Mouse (Mus musculus) lung, postnatal 10 days (tissue): ENCODE results near the gene Speg.

Experiments used
- DNase-seq: peaks from one replicate; pipeline ENCODE4 v3.0.0; 2021

The Speg gene

DNA sequence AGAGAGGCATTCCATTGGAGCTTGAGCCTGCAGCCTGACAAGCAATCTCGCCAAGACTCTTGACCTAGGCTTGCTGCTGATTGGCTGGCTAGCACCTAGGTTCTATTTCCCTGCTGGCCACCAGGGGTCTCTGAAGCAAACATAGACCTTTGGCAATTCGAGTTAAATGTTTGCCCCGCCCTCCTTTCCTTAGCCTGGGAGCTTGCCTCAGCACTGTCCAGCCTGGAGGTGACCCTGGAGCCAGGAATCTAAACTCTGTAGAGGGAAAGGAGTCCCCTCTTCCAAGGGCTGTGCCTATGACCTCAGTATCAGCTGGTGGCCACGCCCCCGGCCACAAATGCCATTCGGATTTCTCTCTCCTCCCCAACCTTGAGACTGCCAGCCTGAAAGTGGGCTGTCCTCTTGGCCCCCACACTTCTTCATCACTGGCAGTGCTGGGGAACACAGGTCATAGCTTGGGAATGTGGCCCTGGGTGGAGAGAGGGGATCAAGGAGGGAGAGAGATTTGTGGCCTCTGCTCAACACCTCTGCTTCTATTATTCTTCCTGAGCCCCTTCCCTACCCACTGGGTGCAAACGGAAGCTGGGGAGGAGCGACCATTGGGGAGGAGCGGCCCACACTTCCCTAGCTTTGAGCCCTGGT lies 23.8 kb downstream of the Speg start:
- peak; percentile 94 for DNase-seq

DNA sequence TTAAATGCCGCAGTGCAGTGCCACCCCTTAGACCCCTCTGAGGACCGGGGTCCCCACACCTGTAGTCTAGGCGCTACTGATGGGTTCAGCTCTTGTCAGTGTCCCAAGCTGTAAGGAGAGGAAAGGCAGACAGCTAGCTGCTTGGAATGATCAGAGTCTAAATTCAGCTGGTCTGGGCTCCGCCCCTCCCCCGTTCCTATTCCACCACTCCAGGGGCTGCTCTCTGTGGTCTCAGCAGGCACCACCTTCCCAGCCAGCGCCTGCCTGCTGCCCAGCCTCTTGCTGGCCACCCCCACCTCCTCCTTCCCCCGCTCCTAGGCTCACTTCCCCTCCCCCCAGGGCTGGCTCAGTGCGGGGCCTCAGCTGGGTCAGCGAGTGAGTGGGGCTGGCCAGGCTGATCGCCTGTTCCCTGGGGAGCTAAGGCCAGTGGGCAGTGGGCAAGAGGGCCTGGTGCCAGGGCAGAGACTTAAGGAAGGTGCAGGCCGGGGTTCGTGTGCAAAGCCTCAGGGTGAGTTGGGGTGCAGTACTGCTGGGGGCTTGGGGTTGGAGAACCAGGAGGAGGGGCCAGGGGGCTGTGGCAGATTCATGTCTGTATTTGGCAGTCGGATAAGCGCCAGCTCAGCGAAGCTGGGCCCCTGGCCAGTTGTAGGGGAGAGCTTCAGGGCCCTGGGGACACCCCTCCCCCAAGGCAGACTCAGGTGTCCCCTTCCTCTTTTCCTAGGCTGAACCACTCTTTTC lies 24.8 kb downstream of the Speg start:
- DNase-seq: peak; percentile 91

DNA sequence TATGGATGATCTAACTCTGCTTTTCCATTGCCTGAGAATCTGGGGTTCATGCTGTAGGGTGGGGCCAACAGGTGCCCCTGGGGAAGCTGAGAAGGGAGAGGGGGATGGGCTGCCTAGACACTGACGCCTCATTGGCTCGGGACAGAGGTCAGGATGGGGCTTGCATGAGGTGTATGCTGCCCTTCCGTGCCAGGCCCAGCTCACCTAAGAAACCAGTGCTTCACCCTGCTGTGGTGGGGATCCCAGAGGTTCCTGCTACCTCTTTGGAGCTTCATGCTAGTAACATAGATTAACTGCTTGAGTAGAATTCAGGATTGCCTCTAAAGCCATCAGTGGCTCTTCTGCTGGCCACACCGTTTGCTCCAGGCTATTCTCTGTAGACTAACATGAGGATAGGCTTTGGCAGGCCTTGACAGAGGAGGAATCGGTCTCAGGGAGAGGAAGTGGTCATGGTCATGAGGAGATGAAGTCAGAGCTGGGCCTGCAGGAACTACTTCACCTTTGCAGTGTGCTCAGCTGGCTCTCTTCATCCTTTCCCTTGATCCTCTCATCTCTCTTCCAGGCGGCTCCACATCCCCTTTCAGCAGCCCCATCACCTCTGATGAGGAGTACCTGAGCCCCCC lies 25.5 kb downstream of the Speg start:
- no peak for DNase-seq

DNA sequence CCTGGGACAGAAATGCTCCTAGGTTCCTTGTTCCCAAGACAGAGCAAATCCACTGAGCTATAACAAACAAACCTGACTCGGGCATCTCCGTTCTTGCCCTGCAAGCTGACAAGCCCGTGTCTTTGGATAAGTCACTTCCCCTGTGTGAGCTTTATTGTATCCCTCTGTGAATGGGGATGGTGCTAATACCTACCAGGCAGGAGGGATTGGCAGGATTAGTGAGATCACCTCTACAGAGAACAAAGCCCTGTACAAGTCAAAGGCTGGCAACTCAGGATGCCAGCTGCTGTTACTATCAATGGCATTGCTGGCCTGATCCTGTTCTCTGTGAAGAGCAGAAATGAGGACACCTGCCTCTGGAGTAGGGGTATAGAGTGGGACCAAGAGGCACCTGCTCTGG lies 30.4 kb downstream of the Speg start:
- no peak for DNase-seq

DNA sequence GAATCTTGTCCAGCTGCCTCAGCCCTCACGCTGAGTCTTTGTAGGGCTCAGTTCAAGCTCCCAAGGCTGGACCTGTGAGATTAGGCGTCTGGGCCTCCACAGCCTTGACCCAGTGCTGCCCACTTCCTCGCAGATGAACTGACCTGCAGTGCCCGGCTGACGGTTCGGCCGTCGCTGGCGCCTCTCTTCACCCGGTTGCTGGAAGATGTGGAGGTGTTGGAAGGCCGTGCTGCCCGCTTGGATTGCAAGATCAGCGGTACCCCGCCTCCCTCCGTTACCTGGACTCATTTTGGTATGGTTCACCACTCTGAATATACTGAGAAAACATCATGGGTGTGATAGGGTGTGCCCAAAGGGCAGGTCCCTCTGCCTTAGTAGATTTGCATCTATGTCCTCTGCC lies 31.1 kb downstream of the Speg start:
- no peak for DNase-seq

DNA sequence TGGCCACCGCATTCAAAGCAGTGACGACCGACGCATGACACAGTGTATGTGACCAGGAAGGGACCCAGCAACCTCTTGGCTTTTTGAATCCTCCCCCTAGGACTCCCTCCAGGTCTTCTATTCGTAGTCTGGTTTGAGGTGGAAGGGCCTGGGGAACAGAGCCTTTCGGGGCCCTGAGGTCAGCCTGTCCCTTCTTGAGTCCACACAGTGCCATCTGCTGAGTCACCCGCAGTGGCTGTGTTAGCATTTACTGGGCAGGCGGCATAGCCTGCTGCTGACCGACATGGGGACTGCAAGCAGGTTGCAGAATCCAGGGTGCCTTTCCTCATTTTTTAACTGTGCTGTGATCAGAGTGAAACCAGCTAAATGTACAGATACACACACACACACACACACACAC lies 32.0 kb downstream of the Speg start:
- no peak for DNase-seq

DNA sequence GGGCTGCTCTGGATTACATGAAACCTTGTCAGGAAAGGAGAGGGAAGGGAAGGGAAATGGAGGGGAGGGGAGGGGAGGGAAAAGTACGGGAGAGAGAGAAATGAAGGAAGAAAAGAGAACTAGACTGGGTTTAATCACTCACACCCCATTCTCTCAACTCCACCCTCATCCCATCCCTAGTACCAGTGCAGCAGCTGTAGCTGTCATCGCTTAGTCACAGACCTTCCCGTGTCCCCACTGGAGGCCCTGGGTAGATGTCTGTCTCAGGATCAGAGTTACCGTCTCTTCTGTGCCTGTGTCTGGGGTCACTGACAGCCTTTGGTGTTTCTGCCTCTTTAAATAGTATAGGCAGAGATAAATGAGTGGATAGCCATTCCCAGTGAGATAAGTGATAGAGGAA lies 33.1 kb downstream of the Speg start:
- DNase-seq: no peak

DNA sequence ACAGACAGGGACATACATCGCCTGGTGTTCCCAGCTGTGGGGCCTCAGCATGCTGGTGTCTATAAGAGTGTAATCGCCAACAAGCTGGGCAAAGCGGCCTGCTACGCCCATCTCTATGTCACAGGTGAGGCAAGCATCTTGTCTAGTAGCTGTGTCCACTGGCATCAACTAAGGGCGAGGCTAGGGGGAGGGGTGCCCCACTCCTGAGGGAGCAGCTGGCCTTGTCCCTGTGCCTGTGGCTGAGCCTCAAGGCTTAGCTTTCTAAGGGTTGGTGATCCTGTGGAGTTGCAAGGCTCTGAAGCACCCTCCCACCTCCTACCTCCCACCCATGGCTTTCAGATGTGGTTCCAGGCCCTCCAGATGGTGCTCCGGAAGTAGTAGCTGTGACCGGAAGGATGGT lies 34.9 kb downstream of the Speg start:
- DNase-seq: no peak

DNA sequence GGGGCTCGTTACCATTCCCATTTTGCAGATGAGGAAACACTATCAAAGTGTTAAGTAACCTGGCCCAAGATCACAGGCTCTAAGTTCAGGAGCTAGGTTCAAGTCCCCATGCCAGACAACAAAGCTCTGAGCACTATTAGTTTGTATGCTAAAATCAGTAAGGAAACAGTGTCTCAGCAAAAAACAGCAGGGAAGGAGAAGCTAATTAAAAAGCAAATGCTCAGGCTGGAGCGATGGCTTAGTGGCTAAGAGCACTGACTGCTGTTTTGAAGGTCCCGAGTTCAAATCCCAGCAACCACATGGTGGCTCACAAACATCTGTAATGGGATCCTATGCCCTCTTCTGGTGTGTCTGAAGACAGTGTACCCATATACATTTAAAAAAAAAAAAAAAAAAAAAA lies 37.1 kb downstream of the Speg start:
- no peak for DNase-seq

DNA sequence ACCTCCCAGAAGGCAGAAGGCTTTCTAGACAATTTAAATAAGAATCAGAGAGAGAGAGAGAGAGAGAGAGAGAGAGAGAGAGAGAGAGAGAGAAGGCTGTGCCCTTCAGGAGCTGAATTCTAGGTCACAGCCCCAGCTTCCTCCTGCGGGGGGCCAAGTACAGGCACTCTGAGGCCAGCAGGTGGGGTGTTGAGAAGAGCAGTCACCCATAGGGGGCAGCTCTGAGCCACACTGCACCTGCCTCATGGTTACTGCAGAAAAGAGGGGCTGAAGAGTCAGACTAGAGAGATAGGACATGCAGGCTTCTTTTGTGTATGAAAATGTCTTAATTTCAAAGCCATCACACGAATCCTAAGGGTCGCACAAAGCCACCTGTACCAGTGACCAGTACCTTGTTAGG lies 38.7 kb downstream of the Speg start:
- no peak for DNase-seq

DNA sequence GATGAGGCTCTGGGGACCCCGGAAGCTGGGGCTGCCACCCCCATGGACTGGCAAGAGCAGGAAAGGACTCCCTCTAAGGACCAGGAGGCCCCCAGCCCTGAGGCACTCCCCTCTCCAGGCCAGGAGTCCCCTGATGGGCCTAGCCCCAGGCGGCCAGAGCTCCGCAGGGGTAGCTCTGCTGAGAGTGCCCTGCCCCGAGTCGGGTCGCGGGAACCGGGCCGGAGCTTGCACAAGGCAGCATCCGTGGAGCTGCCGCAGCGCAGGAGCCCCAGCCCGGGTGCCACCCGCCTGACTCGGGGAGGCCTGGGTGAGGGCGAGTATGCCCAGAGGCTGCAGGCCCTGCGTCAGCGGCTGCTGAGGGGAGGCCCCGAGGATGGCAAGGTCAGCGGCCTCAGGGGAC lies 46.7 kb downstream of the Speg start:
- DNase-seq: no peak

DNA sequence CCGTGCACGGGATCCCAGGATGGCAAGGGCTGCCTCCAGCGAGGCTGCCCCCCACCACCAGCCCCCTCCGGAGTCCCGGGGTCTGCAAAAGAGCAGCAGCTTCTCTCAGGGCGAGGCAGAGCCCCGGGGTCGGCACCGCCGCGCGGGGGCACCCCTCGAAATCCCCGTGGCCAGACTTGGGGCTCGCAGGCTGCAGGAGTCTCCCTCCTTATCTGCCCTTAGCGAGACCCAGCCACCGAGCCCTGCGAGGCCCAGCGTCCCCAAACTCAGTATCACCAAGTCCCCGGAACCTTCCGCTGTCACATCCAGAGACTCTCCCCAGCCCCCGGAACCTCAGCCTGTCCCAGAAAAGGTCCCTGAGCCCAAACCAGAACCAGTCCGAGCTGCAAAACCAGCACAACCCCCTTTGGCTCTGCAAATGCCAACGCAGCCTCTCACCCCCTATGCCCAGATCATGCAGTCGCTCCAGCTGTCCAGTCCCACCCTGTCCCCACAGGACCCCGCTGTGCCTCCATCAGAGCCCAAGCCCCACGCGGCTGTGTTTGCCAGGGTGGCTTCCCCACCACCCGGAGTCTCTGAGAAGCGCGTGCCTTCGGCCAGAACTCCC lies 47.2 kb downstream of the Speg start:
- no peak for DNase-seq

DNA sequence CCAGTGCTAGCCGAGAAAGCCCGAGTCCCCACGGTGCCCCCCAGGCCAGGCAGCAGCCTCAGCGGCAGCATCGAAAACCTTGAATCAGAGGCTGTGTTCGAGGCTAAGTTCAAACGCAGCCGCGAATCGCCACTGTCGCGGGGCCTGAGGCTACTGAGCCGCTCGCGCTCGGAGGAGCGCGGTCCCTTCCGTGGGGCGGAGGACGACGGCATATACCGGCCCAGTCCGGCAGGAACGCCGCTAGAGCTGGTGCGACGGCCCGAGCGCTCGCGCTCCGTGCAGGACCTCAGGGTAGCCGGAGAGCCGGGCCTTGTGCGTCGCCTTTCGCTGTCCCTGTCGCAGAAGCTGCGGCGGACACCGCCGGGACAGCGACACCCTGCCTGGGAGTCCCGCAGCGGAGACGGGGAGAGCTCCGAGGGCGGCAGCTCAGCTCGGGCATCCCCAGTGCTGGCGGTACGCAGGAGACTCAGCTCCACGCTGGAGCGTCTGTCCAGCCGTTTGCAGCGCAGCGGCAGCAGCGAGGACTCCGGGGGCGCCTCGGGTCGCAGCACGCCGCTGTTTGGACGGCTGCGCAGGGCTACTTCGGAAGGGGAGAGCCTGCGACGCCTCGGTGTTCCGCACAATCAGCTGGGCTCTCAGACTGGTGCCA lies 47.9 kb downstream of the Speg start:
- DNase-seq: peak; percentile 43

DNA sequence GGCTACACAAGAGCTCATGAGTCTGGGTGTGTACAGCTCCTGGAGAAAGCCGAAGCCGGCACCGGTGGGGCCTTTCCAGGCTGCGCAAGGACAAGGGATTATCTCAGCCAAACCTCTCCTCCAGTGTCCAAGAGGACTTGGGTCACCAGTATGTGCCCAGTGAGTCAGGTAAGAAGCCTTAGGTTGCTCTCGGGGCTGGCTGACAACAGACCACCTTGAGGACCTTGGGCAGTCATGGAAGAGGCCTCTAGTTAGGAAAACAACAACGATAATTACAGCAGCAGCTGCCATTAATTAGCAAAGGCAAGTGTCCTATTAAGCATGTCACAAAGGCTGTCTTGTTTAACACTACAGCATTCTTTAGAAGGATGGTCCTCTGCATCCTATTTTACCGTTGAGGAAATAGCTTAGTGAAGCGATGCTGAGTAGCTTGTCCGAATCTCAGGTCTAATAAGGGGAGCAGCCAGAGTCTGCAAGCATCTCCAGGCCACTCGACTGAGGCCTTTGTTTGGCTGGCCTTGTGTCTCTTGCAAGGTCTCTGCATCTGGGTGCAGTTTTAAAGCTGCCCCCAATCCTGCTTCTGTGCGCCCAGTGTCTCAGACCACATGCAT lies 48.8 kb downstream of the Speg start:
- no peak for DNase-seq

DNA sequence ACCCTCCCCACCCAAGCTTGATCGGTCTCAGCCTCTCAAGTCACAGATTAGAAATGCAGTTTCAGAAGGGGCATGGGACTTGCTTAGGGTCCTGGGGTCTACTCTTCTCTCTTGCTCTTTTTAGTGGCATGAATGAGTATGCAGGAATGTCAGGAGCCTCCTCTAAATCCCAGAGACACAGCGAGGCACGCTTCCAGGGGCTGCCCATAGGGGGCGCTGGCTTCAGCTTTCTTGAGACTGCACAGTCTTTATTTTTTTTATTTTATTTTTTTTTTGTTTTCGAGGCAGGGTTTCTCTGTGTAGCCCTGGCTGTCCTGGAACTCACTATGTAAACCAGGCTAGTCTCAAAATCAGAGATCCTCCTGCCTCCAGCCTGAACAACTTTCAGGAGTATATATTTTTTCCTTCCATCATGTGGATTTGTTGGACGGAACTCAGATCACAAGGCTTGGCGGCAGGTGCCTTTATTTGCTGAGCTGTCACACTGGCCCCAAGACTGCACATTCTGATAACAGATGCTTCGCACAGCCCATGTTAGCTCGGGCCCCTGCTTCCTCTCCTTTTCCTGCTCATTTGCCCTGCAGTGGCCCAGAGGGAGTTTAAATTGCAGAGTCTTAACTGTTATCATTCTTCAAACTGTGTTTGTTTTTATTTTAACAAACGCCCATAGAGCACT lies 50.8 kb downstream of the Speg start:
- DNase-seq: peak; percentile 56

DNA sequence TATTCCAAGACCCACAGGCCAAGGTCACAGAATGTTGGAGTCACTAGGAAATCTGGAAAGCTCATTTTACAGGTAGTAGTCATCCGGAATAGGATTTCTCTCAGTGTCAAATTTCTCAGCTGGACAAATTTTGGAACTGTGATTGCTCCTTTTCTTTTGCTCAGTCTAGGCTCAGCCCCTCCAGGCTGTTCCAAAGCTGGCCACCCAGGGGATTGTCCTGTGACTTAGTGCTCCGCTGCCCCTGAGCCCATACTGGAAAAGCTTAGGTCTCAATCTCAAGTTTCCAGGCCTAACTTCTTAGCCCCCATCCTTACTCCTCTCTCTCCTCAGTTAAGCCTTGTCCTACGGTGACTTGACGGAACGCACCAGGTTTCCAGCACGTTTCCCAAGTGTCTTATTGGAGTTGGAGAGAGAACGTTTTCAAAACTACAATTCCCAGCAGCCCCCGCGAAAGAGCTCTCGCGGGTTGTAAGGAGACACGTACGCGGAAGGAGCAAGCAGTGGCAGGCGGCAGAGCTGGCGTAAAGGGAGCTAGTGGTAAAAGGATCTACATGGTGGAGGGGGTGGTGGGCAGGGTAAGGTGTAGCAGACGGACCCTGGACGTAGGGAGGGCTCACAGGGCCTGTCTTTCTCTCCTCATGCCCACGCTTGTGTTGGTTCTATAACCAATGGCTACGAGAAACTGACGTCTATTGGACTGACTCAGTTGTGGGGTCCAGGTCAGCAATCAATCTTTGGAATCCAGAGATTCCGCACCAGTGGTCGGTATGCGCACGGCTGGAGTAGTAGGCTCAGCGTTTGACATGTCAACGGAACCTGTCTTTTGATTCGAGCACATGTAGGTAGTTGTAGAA lies 60.6 kb downstream of the Speg start, which contains the start of gene Gmppa:
Gmppa (plus strand) TSS at position 456 of the 854 bp plus-strand sequence.
- peak; percentile 91 for DNase-seq

DNA sequence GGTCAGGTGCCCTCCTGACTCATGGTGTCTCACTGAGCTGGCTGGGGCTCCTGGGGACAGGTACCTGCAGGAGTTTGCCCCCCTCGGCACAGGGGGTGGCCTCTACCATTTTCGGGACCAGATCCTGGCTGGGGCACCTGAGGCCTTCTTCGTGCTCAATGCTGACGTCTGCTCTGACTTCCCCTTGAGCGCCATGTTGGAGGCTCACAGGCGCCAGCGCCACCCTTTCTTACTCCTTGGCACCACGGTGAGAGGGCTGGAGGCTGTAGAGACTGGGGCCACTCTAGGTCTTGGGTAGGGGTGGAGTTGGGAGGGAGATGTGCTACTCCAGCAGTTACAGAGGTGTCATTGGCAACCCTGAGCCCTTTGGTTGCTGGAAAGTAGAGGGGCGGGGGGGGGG lies 63.7 kb downstream of the Speg start:
- no peak for DNase-seq

DNA sequence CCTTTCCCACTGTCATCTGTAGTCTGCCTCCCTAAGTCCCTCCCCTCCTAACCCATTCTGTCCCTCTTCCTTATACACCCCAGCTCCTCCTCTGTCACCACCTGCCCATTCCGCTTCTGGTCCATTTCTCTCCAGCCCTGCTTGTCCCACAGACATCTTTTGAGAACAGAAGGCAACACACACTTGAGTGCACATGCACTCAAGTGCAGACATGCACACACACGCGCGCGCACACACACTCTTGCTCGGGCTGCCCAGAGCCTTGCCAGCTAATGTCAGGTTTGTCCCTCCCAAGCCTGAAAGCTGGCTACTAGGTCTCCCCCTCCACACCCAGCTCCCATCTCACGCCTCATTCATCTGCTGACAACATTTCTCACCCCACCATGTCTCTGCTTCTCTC lies 65.6 kb downstream of the Speg start:
- DNase-seq: no peak

DNA sequence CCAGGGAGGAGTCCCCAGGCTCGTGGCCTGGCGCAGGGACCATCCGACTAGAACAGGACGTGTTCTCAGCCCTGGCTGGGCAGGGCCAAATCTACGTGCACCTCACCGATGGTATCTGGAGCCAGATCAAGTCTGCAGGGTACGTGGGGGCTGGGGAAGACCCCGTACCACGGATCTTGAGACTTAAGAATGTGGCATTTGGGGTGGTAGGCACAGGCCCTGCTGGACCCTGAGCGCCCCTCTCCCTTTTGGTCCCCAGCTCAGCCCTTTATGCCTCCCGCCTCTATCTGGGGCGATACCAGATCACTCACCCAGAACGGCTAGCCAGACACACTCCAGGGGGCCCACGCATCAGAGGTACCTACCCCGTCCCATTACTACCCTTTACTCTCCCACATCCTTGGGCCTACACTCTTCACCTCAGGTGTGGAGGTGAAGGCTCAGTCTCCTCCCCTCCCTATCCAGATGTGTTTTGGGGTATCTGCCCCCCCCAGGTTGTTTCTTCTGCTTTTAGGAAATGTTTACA lies 66.4 kb downstream of the Speg start:
- no peak for DNase-seq

DNA sequence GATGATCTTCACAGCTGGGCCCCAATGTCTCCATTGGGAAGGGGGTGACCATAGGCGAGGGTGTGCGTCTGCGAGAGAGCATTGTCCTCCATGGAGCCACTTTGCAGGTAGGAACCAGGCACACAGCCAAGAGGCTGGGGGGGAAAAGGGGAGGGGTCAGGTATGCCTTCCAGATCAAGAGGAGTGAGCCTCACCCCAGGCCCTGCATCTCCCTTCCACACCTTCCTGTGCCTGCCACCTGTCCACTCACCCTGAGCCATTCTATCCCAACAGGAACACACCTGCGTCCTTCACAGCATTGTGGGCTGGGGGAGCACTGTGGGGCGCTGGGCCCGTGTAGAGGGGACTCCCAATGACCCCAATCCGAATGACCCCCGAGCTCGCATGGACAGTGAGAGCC lies 67.1 kb downstream of the Speg start:
- no peak for DNase-seq

DNA sequence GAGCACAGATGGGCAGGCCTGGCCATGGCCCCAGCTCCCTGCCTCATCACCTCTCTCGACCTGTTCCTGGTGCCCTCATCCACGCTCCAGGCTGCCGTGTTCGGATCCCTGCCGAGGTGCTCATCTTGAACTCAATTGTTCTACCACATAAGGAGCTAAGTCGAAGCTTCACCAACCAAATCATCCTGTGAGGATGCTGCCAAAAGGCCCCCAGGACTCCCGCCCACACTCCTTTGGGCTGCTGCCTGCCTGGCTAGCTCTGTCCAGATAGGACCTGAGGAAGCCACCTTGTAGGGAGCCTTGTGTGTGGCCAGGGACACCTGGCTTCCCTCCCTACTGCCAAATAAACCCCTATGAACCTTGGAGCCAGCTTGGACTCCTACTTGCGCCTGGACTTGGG lies 67.7 kb downstream of the Speg start:
- DNase-seq: no peak
